Mouse (Mus musculus): ENCODE measurements around the gene Gm49325. TPM values are rescaled to one million over a fixed set of nuclear protein-coding genes. Genes with fewer than 3 reads are reported as not detected.
A peak's percentile ranks its signal among the peaks of the same experiment; 100 is the strongest.

Gm49325 gene
- polyA plus RNA-seq, 1 experiment, result not detected

- DNase-seq (ENCODE audit: low read depth), result no peak
Observed at GRCm38 (mm10) chr10:77626036-77626435, 20.0 kb downstream of the Gm49325 start.

DNA sequence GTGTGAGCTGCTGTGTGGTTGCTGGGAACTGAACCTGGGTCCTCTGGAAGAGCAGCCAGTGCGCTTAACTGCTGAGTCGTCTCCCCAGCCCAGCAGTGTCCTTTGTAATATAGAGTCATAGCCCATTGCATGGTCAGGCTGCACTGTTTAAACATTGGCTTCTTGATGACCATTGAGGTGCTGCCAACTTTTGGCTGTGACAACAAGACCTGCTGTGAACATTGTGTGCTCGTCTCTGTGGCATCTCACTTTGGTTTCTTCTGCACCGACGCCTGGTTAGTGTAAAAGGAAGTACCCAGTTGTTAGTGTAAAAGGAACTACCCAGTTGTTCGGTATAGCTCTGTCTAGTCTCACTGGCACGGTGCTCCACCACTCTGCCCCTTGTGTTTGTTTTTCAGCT, 20.6 kb downstream of the Gm49325 start:
- DNase-seq (ENCODE audit: low read depth), result no peak

GRCm38 (mm10) chr10:77627497-77627896, 21.5 kb downstream of the Gm49325 start:
- no peak for DNase-seq (ENCODE audit: low read depth)

- DNase-seq (ENCODE audit: low read depth), result no peak
Observed at GRCm38 (mm10) chr10:77629163-77629562, 23.2 kb downstream of the Gm49325 start.

GRCm38 (mm10) chr10:77629970-77630369, 24.0 kb downstream of the Gm49325 start:
- no peak for DNase-seq (ENCODE audit: low read depth)

DNA sequence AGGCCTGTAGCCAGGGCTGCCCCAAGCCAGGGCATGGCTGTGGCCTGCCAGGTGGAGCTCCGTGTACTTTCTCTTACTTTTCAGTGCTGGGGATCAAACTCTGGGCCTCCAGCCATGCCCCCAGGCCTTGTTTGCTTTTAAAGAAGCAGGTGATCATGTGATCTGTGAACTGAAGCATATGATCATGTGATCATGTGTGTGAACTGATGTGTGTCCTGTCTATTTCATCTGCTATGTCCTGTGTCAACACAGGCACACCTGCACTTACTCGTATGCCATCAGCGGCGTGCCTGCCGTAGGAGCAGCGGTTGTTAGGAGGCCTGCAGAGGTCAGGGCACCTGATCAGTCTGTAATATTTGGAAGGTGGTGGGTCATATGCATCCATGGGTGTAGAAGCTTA, 28.0 kb downstream of the Gm49325 start:
- no peak for DNase-seq (ENCODE audit: low read depth)

DNA sequence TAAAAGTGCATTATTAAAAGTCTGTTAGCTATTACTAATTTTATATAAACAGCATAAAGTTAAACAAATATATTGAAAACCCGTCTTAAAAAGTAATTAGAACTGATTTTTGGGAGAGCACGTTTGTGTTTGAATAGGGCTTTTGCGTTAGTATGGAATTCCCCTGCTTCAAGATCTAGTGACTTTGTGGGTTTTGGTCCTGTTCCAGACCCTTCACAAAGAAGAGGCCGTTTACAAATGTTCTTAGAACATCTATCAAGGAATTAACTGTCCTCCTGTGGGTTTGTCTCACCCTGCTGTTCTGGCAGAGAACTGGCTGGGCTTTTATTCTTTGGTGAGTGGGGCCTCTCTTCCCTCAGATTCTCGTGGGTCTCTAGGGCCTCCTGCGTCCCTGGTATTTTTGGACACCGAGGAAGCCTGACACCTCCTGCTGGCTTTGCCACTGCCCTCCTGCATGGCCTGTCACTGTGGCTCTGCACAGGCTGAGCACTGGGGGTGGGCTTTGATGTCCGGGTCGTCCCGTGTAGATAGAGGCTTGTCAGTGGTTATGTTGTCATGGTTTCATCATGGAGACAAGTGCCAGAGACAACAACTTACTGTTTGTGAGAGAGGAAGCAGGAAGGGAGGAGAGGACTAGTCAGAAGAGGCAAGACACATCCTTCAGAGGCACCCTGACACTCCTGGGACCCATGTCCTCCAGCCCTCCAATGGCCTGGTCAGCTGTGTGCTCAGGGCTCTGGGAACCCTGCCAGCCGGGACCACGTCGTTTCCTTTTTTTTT, 28.6 kb downstream of the Gm49325 start:
- no peak for DNase-seq (ENCODE audit: low read depth)

- no peak for DNase-seq (ENCODE audit: low read depth)
Observed at GRCm38 (mm10) chr10:77636234-77636922, 30.4 kb downstream of the Gm49325 start.

- DNase-seq (ENCODE audit: low read depth), result no peak
Observed at GRCm38 (mm10) chr10:77638956-77639355, 33.0 kb downstream of the Gm49325 start.

- DNase-seq (ENCODE audit: low read depth), result no peak
Observed at GRCm38 (mm10) chr10:77643160-77643559, 37.2 kb downstream of the Gm49325 start.

GRCm38 (mm10) chr10:77645571-77645970, 39.6 kb downstream of the Gm49325 start:
- DNase-seq (ENCODE audit: low read depth), result no peak

DNA sequence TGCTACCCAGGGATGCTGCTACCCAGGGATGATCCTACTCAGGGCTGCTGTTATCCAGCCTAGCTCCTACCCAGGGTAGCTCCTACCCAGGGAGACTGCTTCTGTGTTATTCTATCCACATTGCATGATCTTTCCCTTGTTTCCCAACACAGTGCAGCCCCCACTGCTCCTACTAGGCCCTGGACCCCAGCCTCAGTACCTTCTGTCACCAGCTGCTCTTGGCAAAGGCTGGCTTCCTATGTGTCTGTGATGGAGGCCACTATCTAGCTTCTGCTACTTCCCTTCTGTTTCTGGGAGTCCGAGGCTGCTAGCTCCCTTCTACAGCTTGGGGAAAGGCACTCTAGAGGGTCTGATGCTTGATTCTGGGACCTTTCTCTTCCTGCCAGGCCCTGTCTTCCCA, 41.5 kb downstream of the Gm49325 start:
- no peak for DNase-seq (ENCODE audit: low read depth)

DNA sequence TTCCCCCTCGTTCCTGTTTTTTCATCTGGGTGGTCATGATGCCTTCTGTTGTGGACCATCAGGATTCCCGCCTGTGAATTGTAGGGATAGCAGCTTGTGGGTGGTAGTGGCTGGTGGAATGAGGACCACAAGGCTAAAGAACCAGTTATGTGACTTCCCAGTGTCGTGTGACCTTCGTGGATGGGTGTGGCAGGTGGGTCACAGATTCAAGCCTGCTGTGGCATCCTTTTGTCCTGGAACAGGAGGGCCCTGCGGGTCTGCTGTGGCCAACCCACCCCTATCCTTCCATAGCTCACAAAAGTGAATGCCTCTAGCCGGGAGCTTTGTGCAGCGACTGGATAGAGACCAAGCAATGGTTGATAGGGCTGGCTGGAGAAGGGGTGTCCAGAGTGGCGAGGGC, 41.9 kb downstream of the Gm49325 start:
- no peak for DNase-seq (ENCODE audit: low read depth)

DNA sequence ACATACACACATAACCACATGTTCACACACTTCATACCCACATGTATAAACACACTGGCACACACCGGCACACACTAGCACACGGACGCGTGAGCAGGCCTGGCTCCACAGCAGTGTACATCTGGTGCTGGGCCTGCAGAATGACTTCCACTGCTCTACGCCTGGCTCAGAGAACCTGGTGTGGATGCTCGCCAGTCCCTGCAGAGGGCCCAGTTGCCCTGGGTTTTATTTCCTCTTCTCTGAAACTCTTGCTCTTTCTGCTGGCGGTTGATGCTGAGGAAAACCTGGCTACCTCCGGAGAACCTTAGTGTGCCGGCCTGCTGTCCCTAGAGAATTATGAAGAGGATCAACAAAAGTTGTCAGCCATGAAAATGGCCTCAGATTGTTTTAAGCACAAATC, 46.0 kb downstream of the Gm49325 start:
- no peak for DNase-seq (ENCODE audit: low read depth)

DNA sequence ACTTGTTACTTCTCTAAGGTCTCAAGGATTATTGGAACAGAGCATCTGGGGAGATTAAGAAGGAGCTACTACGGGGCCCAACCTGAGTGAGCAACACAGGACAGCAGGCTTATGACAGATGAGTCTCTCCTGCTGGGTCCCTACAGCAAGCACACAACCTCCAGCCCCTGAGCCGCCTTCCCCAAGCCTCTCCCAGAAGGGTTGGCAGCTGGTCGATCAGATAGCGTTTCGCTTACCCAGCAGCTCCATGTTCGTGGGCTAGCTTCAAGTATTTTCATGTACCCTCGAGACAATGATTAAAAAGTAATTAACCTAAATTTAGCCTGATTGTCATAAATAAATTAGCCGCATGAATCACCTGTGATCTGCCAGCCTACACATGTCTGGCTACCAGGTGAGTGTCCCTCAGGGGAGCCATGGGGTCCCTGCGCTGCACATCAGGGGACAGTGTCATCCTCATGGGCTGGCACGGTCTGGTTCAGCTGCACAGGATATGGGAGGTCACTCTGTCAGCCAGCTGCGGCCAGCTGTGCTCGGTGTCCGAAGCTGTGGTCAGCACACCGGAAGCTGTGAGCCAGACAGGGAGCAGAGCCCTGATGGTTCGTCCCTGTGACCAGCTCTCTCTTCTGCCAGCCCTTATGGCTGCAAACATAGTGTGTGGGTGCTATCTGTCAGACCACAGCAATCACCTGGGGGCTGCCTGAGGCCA, 52.4 kb downstream of the Gm49325 start:
- no peak for DNase-seq (ENCODE audit: low read depth)

DNA sequence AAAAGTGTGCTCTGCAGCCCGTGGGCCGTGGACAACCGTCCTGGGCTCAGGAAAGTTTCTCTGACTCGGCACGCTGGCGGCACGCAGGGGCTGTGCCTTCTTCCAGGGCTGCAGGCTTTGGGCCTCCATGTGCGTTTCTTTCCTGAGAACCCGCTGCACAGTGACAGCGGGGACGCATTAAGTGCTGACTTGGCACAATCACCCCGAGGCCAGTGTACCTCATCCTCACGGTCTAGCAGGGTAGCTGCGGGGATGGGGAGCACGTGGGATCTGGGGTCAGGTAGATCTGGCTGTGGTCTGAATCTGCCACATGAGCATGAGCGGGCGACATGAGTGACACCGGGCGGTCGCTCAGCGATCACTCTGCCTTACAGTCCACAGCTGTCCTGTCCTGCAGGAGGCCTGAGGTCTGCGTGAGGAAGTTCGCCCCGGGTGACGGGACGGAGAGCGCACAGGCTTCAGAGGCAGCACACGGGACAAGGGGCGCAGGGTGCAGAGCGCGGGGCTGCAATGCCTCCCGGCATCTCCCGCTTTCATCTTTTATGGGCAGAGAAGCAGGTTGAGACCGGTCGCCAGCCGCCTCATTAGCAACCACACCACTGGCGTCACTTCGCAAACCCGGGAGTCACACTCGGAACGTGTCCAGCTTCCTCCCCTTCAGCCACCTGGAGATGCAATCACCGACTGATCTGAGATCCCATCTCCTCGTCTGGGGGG, 58.1 kb downstream of the Gm49325 start:
- DNase-seq (ENCODE audit: low read depth), result no peak

DNA sequence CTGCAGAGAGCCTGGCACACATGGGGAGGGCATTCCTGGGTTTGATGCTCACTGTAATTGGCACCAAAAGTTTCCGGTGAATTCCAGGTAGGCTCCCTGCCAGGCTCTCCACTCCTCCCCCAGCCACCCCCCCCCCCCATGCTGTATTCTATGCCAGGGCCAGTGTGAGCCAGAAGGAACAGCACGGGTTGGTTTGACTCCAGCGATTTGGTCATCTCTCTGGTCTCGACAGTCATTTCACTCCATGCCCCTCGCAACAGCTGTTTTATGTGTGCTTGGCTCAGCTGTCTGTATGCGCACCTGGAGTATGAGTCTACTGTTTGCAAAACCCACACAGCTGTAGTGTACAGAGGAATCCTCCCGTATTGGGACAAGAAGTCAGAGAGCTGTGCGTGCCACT, 60.3 kb downstream of the Gm49325 start:
- DNase-seq (ENCODE audit: low read depth), result peak; percentile 65

DNA sequence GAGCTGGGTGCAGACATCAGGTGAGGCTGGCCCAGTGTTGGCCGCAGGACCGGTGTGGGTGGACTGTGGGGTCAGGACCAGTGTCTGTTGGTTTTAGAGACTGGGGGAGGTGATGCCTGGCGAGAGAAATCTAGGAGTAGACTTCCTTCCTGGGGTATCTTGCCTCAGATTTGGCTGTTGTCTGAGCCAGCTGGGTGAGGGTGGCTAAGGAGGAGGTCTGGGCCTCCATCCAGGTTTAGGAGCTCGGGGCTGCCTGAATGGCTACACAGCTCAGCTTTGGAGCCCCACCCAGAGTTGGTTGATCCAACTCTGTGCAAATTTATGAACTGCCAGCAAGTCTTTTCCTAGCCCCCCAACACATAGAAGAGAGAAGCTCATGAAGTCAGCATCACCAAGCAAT, 61.4 kb downstream of the Gm49325 start:
- no peak for DNase-seq (ENCODE audit: low read depth)

DNA sequence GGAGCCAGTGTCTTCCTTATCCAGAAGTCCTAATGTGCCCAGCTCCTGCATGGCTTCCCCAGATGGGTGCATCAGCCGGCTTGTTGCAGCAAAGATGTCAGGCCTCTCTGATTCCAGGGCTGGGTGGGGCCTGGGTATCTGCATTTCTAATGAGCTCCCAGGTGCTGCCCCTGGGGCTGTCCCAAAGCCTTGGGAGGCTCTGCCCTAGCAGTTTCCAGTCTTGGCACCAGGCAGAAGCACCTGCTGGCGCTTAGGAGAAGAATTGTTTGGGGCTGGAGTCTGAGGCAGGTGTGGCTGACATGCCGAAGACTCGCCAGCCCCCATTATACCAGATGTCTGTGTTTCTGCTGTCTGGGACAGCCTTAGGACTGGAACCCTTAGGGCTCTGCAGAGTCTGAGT, 64.7 kb downstream of the Gm49325 start:
- DNase-seq (ENCODE audit: low read depth), result no peak

GRCm38 (mm10) chr10:77671519-77671918, 65.5 kb downstream of the Gm49325 start:
- no peak for DNase-seq (ENCODE audit: low read depth)

GRCm38 (mm10) chr10:77673765-77674164, 67.8 kb downstream of the Gm49325 start:
- DNase-seq (ENCODE audit: low read depth), result no peak

GRCm38 (mm10) chr10:77677562-77677961, 71.6 kb downstream of the Gm49325 start:
- no peak for DNase-seq (ENCODE audit: low read depth)
